Mouse (Mus musculus) spleen, postnatal 10 days (tissue): ENCODE results near the gene Isg20.
A peak's percentile ranks its signal among the peaks of the same experiment; 100 is the strongest.

Experiments used
- DNase-seq, 2 experiments: peaks; one replicate each; pipeline ENCODE4 v3.0.0; 2021 to 2022; ENCODE audit warnings: low spot score in 2 of 2

Isg20 gene

DNA sequence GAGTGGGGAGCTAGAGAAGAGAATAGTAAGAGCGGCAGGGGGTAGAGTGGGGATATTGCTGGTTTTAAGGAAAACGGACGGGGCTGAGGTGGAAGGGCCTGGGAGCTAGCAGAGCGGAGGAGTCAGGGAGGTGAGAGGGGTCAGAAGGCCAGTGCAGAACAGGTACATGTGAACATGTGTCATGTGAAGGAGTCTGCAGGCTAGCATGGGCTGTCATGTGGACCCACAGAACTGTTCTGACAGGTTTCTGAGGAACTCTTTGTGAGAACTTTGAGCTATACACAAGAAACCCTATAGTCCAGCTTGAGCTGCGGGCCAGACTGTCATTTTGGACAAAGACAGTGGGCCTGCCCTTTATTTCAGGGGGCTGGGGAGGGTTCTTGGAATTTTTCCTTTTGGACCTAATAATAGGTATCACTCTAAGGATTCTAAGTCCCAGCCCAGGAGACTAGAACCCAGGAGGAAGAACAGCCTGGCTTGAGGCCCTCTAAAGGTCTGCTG lies at the start of gene Isg20:
Isg20 (plus strand) TSS at position 451 of the 501 bp plus-strand sequence.
- peak; percentile 57 to 64 for DNase-seq

DNA sequence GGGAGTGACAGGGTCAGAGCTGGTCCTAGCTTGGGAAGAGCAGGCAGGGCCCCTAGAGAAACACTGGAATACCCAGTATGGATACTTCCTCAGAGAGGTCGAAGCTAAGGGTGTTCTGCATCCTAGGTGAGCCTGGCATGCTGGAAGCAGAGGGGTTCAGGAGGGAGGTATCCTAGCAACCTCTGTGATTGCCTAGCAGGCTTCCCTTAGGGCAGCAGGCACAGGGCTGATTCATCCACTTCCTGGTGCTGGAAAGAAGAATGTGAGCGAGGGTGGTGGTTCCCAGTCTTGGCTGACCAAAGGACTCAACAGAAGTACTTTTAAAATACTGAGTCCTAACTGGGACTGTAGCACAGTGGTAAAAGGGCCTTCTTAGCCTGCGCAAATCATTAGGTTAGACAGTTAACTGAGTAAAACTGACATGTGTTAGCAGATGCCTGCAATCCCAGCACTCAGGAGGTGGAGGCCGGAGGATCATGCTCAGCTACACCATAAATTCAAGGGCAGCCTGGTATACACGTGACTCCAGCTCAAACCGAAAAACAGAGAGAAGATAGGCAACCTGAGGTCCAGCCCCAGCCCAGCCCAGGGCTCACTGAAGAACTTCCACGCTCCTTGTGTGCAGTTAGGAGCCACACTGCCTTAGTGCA lies 49.3 kb upstream of the Isg20 start:
- DNase-seq: no peak

- no peak for DNase-seq
Measured at GRCm38 (mm10) chr7:78864446-78864802, 48.8 kb upstream of the Isg20 start.

DNA sequence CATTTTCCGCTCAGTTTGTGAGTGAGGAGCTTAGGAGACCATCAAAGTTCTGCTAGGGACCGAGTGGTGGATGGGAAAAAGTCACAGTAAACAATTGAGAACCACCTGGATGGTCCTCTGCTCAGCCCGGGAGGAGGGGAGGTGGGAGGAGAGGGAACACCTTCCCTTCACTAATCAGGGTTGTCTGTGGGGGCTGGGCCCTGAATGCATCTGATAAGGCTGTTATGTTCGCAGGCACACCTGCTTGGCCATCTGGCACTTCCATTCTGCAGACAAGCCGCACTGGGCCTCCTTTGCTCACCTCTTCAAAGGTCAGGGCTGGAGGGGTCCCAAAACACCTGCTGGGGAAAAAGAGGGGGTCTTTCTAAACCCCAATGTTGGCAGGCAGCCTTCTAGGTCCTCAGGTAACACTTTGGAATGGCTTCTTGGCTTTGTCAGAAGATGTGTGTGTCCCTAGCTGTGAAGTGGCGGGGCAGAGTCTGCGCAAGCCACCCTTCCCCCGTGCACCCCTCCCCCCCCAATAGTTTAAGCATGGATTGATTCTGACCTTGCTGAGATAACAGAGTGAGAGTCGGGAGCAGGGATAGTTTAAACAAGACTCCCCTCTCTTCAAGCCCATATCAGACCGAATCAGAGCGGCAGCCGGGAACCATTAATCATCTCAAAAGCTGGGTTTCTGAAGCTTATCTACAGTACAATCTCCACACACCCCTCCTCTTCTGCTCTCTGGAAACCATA lies 47.8 kb upstream of the Isg20 start:
- DNase-seq: no peak

DNA sequence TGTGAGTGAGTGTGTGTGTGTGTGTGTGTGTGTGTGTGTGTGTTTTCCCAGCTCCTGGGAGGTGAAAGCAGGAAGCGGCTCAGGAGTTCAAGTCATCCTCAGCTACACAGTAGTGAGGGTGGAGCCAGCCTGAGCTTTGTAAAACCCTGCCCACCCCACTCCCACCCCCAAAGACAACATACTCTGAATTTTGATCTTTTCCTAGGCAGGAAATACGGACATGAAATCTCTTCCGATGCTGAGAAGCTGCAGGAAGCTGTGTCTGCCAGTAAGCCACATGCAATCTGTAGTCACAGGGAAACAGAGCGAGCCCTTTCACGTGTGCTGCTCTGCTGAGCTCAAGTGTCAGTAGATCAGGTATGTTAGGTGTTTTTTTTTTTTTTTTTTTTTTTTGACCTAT lies 44.5 kb upstream of the Isg20 start:
- DNase-seq: no peak

DNA sequence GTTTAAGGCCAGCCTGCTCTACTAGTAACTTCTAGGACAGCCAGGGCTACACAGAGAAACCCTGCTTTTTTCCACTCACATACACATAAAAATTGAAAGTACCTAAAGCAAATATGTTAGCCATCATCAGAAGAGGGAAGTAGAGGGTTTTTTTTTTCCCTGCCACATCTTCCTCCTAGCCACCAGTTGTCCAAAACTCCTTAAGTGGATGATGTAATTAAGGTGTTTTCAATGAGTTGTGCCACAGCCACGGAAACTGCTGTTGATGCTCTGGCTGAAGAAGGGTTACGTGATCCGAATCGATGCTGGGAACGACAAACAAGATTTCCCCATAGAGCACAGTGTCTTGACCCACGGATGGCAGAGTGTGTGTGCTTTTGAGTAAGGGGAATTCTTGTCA lies 40.9 kb upstream of the Isg20 start:
- DNase-seq: no peak

DNA sequence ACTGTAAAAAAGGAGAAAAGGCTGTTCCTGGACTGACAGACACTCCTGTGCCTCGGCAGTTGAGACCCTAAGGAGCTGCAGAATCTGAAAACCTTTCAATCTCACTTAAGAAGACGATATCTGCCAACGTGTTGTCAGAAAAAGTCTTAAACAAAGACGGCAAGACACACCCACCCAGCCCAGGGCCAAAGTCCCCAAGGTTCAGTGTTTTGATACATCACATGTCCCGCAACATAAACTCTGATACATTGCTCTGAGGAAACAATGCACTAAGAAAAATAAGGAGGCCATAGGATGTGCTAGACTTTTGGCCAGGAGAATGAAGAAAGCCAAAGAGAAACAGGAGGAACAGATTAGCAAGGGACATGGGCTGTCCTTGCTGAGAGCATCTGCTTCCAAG lies 40.4 kb upstream of the Isg20 start:
- no peak for DNase-seq

GRCm38 (mm10) chr7:78881607-78882468 lies 31.4 kb upstream of the Isg20 start:
- no peak for DNase-seq

DNA sequence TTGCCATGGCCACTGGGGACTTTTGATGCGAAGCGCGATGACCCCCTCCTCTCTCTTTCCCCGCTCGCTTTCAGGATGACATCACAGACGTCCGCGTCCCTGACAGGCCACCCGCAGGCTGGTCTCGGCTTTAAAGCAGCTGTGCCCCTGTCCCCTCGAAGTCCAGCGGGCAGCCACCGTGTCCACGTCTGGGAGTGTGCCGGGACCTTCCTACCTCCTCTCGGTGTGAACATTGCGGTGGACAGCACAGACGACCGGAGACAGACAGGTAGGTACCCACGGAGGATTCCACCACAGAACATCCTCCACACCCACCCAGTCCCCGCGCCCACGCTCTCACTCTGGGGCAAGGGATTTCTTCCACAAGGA lies 30.8 kb upstream of the Isg20 start:
- DNase-seq: no peak

DNA sequence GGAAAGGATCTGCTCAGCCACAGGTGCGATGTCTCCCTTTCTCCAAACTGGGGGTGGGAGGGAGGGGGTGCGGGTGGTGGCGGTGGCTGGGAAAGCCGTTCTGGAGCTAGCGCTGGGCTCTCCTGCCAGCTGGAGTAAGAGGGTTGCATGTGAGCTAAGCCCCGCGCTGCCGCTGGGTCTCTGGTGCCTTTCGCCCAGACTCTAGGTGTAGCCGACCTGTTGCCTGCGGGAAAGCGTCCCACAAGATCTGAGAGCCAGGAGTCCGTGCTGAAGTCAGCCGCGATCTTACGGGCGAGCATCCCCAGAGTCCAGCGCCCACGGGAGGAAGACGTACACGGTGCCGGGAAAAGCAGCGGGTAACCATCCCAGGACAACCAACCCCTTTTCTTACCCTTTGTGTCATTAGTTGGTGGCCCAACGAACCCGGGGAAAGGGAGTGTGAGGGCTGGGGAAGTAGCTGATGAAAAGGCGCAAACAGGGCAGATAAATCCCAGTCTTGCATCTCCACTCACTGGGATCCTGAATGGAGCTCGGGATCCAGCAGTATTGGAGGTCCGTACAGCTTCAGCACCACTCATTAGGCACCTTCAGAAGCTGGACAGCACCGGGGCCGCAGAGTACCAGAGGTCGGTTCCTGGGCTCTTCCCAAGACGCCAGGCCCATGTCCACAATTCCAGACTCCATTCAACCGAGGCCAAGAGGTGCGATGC lies 30.1 kb upstream of the Isg20 start:
- DNase-seq: no peak

DNA sequence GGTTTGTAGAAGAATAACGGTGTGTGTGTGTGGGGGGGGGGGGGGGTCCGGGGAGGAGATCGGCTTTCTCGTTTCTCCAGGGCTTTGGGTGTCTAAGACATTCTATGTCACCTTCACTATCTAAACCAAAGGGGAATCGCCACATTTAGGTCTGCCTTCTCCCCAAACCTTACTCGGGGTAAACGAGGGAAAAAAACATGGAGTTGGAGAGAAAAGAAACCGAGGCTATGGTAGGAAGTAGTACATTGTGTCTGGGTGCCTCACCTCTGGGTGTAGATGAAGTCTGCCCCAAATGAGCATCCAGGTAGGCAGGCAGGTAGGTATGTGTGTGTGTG lies 29.5 kb upstream of the Isg20 start:
- DNase-seq: no peak

- DNase-seq: no peak
Measured at GRCm38 (mm10) chr7:78884139-78884538, 29.1 kb upstream of the Isg20 start.

DNA sequence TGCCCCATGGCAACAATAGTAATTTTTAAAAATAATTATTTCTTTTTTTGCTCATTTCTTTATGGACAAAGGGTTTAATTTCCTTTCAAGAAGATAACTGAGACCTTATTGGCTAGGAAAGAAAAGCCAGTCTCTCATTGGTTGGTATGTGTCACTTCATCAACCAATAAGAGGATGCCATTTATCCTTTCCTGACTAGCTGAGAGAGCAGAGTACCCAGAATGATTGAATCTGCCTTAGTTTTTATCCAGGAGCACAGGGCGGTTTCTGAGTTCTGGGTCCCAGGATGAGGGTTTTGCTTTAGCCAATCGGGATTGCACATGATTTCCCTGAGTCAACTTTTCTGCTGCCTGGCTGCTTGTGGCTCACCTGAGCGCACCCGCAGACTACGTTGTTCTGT lies 27.8 kb upstream of the Isg20 start:
- DNase-seq: no peak

- DNase-seq: no peak
Measured at GRCm38 (mm10) chr7:78886496-78886895, 26.7 kb upstream of the Isg20 start.

- DNase-seq: no peak
Measured at GRCm38 (mm10) chr7:78887431-78887842, 25.8 kb upstream of the Isg20 start.

DNA sequence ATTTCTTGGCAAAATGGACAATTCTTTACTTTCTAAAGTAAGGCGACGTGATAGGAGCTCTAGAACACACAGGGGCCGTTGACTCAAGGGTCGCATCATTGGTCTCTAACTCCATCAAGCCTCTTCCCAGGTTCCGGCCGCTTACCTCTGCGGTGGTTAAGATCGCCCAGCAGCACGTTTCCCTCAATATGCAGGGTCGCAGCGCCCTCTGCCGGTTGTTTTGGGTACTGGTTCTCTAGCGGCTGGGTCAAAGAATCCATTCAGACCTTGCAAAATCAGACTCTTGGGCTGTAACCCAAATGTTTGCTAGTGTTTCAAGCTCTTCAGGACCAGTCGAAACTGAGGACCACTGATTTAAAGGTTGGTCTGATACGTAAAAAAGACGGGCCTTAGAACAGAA lies 22.6 kb upstream of the Isg20 start:
- DNase-seq: peak; percentile 90 to 92

GRCm38 (mm10) chr7:78893917-78894316 lies 19.3 kb upstream of the Isg20 start:
- DNase-seq: no peak

GRCm38 (mm10) chr7:78895021-78895652 lies 18.1 kb upstream of the Isg20 start:
- peak in 1 of 2 experiments; percentile 11 for DNase-seq

DNA sequence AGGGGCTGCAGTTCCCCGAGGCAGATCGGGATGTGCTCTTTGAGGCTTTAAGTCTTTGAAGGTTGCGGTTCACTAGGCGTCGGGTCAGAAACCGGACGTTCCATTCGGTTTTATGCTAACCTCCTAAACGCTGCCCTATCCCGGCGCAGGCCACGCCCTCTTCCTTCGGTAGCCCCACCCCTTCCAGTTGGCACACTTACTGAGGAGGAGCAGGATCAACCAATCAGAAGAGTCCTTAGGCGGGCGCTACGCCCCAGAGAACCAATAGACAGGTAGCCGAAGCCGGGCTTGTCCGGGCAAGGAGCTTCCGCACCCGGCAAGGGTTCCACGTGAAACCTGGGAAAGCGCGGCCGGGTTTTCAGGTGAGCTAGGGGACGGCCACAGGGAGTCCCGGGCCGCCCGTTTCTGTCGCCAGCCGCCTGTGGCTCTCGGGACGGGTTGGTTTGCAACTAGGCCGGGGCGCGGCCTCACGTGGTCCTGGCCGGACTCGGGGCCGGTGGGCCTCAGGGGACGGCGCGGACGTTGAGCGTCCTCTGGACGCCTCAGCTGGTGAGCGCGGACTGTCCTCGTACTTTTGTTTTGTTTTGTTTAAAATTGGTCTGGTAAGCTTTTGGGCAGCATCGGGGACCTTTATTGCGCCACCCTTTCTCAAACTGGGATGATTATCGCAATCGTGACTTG lies 17.4 kb upstream of the Isg20 start, which contains the start of gene Aen:
Aen (plus strand) TSS at position 202 of the 681 bp plus-strand sequence.
- peak; percentile 98 to 100 for DNase-seq

GRCm38 (mm10) chr7:78897567-78897966 lies 15.7 kb upstream of the Isg20 start:
- no peak for DNase-seq
